Mouse (Mus musculus): ENCODE data around the gene Arhgef17. TPM values are rescaled to one million over a fixed set of nuclear protein-coding genes. Genes with fewer than 3 reads are reported as not detected.

Gene Arhgef17
- polyA plus RNA-seq, 1 experiment = 59.0 TPM

DNA sequence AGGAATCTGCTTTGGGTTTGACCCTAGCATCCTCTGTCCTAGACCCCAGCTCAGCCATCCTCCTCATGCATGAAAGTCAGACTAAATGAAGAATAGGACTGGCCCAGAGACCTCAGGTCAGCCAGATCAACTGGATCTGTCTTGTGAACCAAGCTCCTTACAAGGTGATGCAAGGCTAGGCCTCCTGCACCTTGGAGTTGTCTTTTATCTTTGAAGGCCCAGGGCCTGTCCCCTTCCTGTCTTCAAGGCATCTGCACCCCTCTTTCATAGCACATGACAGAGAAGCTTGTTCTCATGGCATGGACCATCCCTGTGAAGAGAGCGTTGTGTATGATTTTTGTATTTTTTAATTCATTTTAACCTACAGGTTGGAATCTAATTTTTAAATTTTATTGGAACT, 91.0 kb downstream of the Arhgef17 start:
- TF ChIP-seq CTCF (IDR thresholded peaks at IDR 0.05; ENCODE audit: insufficient read depth, low read length) (no peak), POLR2A (IDR thresholded peaks at IDR 0.05; ENCODE audit: borderline replicate concordance, extremely low read depth, low read depth, low read length) (no peak)
- DNase-seq = no peak
- Histone ChIP-seq H3K4me3 (replicated peaks; ENCODE audit: extremely low read depth, low read depth, low read length) (no peak overlapping the region), H3K4me1 (ENCODE audit: control insufficient read depth, insufficient read depth, low read length) (peaks cover 3% of the 10 kb centered on the region; the same call in 1 of the 2 replicates)
- 93% methylated on average over 1 of the region's 1 CpGs for WGBS

DNA sequence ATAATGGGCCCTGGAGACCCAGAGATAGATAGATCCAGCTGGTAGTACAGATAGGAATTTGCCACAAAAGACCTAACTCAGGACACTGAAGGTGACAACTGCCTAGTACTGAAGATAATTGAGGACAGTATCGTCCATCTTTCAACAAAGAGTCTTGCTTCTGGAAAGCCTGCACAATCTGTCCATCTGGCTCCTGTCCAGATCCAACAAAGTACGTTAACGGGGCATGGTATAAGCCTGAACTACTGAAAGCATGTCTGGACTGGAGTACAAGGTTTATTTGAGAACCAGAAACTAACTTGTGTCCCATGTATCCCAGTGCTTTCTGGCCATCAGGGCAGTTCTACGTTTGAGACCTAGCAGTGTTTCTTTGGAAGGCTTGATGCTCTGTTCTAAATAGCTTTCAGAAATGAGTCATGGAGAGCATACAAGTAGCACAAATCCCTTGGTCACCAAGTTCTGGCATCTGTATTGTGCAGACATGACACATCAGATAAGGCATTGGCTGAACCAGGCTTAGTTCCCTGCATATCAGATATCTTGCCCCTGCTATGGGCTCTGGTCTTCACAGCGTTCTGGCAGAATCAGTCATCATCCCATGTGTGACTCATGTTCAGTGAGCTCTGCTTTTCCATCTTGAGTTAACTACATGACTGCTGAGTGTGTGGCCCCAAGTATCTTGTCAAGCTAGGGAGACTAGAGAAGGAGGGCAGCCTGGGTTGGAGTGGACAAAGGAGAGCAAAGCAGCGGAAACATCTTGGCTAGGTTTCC, 92.1 kb downstream of the Arhgef17 start:
- TF ChIP-seq POLR2A (IDR thresholded peaks at IDR 0.05; ENCODE audit: borderline replicate concordance, extremely low read depth, low read depth, low read length) = no peak
- no peak for TF ChIP-seq CTCF (IDR thresholded peaks at IDR 0.05; ENCODE audit: insufficient read depth, low read length)
- no peak for DNase-seq
- 63% methylated on average over 6 of the region's 6 CpGs for WGBS
- no peaks in the 10 kb centered on the region for H3K4me1 ChIP-seq (ENCODE audit: control insufficient read depth, insufficient read depth, low read length)
- no peak overlapping the region for H3K4me3 ChIP-seq (replicated peaks; ENCODE audit: extremely low read depth, low read depth, low read length)

DNA sequence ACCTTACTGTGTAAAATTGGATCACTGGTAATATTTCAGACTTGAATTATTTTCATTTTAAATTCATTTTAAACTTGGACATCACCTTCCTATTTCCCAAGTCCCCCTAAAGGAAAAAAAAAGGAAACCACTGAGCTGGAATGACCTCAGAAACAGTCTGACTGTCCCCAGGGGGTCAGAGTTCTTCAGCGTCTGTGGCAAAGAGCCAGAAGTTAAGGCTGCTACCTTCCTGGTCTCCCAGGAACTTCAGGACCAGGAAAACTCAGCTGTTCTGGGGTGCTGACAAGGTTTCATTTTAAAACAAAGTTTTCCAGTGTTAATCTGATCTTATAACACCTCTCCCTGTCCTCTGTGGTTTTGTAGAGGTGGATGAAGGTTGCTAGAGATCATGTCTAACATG, 94.2 kb downstream of the Arhgef17 start:
- H3K4me1 ChIP-seq (ENCODE audit: control insufficient read depth, insufficient read depth, low read length) = no peaks in the 10 kb centered on the region
- 71% methylated on average over 1 of the region's 1 CpGs for WGBS
- no peak for TF ChIP-seq CTCF (IDR thresholded peaks at IDR 0.05; ENCODE audit: insufficient read depth, low read length)
- no peak for TF ChIP-seq POLR2A (IDR thresholded peaks at IDR 0.05; ENCODE audit: borderline replicate concordance, extremely low read depth, low read depth, low read length)
- DNase-seq = no peak
- H3K4me3 ChIP-seq (replicated peaks; ENCODE audit: extremely low read depth, low read depth, low read length) = no peak overlapping the region

DNA sequence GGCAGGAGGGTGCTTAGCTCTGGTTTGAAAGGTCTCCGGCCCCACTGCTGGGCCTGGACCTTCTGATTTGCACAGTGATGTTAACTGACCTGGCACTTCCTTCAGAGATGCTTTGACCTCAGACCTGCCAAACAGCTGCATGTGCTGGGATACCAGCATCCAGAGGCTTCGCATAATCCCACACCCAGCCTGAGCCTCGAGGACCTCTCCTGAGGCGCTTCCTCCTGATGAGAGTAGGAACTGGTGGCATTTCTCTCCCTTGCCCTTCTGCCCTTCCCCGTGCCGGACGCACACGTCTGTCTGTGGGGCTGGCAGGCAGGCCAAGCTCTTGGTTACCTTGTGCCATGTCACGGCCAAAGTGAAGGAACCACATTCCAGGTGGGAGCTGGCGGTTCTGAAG, 95.2 kb downstream of the Arhgef17 start:
- TF ChIP-seq POLR2A (IDR thresholded peaks at IDR 0.05; ENCODE audit: borderline replicate concordance, extremely low read depth, low read depth, low read length) (no peak), CTCF (IDR thresholded peaks at IDR 0.05; ENCODE audit: insufficient read depth, low read length) (no peak)
- Histone ChIP-seq H3K4me3 (replicated peaks; ENCODE audit: extremely low read depth, low read depth, low read length) (no peak overlapping the region), H3K4me1 (ENCODE audit: control insufficient read depth, insufficient read depth, low read length) (no peaks in the 10 kb centered on the region)
- WGBS = 87% methylated on average over 10 of the region's 10 CpGs
- no peak for DNase-seq

DNA sequence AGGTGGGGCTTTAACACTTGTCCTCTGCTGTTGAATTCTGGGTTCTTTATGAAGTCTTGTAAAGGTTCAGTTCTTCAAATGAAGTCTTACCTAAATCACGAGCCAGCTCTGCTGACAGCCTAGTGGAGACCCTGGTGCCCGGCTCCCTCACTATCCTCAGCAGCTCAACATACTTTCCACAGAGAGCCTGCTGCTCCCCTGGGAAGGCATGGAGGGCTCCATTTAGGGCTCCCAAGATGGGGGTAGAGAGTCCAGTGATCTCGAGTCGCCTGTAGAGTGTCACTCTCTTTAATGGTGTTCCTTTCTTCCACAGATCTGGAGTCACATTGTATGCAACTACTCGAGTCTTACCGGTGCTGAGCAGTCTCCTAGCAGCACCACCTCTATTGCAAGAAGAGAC, 96.2 kb downstream of the Arhgef17 start:
- 87% methylated on average over 6 of the region's 6 CpGs for WGBS
- TF ChIP-seq POLR2A (IDR thresholded peaks at IDR 0.05; ENCODE audit: borderline replicate concordance, extremely low read depth, low read depth, low read length) (no peak), CTCF (IDR thresholded peaks at IDR 0.05; ENCODE audit: insufficient read depth, low read length) (no peak)
- Histone ChIP-seq H3K4me1 (ENCODE audit: control insufficient read depth, insufficient read depth, low read length) (no peaks in the 10 kb centered on the region), H3K4me3 (replicated peaks; ENCODE audit: extremely low read depth, low read depth, low read length) (no peak overlapping the region)
- no peak for DNase-seq

DNA sequence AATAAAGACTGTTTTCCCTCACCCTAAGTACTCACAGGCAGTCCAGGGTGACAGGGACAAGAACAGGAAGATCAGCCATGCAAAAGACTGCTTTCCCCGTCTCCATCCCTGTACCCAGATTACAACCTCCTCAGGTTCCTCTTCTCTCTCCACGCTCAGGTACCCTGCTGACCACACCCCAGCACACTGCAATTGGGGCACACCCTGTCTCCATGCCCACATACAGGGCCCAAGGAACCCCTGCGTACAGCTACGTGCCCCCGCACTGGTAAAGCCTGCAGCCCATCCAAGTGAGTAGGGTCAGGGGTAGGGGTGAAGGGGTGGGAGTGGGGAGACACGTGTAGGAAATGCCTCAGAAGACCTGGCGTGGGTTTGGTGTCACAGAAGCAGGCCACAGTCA, 96.7 kb downstream of the Arhgef17 start:
- TF ChIP-seq POLR2A (IDR thresholded peaks at IDR 0.05; ENCODE audit: borderline replicate concordance, extremely low read depth, low read depth, low read length) = no peak
- TF ChIP-seq CTCF (IDR thresholded peaks at IDR 0.05; ENCODE audit: insufficient read depth, low read length) = no peak
- 91% methylated on average over 7 of the region's 7 CpGs for WGBS

DNA sequence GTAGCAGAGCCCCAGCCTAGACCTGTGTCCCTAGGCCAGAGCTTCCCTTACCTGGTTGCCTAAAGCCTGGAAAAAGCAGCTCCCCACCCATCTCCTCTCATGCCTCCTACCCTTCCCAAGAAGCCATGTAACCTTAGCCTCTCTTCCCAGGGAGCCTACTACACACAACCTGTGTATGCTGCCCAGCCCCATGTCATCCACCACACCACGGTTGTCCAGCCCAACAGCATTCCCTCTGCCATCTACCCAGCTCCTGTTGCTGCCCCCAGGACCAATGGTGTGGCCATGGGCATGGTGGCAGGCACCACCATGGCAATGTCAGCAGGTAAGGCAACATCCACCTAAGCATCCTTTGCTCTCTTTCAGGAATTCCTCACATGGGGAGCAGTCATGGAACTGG, 98.0 kb downstream of the Arhgef17 start:
- no peaks in the 10 kb centered on the region for H3K4me1 ChIP-seq (ENCODE audit: control insufficient read depth, insufficient read depth, low read length)
- 66% methylated on average over 1 of the region's 1 CpGs for WGBS
- H3K4me3 ChIP-seq (replicated peaks; ENCODE audit: extremely low read depth, low read depth, low read length) = no peak overlapping the region
- TF ChIP-seq POLR2A (IDR thresholded peaks at IDR 0.05; ENCODE audit: borderline replicate concordance, extremely low read depth, low read depth, low read length) = no peak
- no peak for DNase-seq

More for the DNA sequence above, 96.7 kb downstream of the Arhgef17 start:
- Histone ChIP-seq H3K4me3 (replicated peaks; ENCODE audit: extremely low read depth, low read depth, low read length) (no peak overlapping the region), H3K4me1 (ENCODE audit: control insufficient read depth, insufficient read depth, low read length) (no peaks in the 10 kb centered on the region)
- no peak for DNase-seq

DNA sequence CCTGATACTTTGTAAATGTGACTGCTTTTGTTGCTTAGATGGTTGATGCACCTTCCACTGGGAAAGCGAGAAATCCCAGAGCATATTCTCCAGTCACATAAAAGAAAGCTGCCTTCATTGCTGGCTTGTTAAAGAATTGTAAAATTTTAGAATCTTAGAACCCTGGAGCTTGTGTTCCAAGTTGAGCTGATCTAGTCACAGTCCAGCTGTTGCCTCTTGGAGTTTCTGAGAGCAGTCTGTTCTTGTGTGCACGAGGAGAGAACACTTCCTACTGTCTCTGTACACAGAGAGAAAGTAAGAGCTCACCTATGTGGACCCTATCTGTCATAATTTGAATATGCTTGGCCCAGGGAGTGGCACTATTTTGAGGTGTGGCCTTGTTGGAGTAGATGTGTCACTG, 103.4 kb downstream of the Arhgef17 start:
- TF ChIP-seq CTCF (IDR thresholded peaks at IDR 0.05; ENCODE audit: insufficient read depth, low read length) (no peak), POLR2A (IDR thresholded peaks at IDR 0.05; ENCODE audit: borderline replicate concordance, extremely low read depth, low read depth, low read length) (no peak)
- H3K4me1 ChIP-seq (ENCODE audit: control insufficient read depth, insufficient read depth, low read length) = no peaks in the 10 kb centered on the region
- H3K4me3 ChIP-seq (replicated peaks; ENCODE audit: extremely low read depth, low read depth, low read length) = no peak overlapping the region
- no peak for DNase-seq
- WGBS = 80% methylated on average over 2 of the region's 2 CpGs

DNA sequence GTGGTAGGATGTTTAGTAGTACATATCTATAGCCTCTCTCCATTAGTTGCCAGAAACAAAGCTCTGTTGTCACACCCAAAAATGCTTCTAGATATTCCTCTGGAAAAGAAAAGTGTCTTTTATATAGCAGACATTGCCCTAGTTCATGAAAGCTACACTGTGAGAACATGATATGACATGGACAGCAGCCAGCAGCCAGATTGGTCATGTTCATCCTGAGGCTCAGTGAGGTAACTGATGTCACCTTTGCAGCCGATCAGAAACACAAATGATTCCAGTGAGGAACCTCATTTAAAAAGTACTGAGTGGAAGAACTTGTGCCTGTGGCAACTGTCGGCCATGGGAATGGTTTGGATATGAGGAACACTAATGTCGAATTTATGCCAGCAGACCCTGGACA, 107.2 kb downstream of the Arhgef17 start:
- Histone ChIP-seq H3K4me3 (replicated peaks; ENCODE audit: extremely low read depth, low read depth, low read length) (no peak overlapping the region), H3K4me1 (ENCODE audit: control insufficient read depth, insufficient read depth, low read length) (no peaks in the 10 kb centered on the region)
- no peak for DNase-seq
- TF ChIP-seq CTCF (IDR thresholded peaks at IDR 0.05; ENCODE audit: insufficient read depth, low read length) (no peak), POLR2A (IDR thresholded peaks at IDR 0.05; ENCODE audit: borderline replicate concordance, extremely low read depth, low read depth, low read length) (no peak)
- 95% methylated on average over 3 of the region's 3 CpGs for WGBS

Other genes starting within 250 kb of the Arhgef17 start
- 84.8 and 96.6 TPM in 2 replicates for gene Fam168a, start 225.5 kb downstream of the Arhgef17 start, polyA plus RNA-seq (2012; rRNA removed)
- 13.1 and 20.0 TPM in 2 replicates for gene Relt, start 68.7 kb downstream of the Arhgef17 start, polyA plus RNA-seq (2012; rRNA removed)
- 59.1 and 61.6 TPM in 2 replicates for gene P2ry6, start 42.5 kb upstream of the Arhgef17 start, polyA plus RNA-seq (2012; rRNA removed)
- gene P2ry2, start 80.8 kb upstream of the Arhgef17 start, polyA plus RNA-seq (2012; rRNA removed) = 25.0 and 25.2 TPM in 2 replicates
- gene Fchsd2, start 160.8 kb upstream of the Arhgef17 start, polyA plus RNA-seq (2012; rRNA removed) = 10.9 and 14.7 TPM in 2 replicates